Mouse (Mus musculus): ENCODE measurements at regions not wholly inside any gene's neighbourhood (a gene's known extent, or its start where the extent isn't known, plus 50 kb on each side); places are given as distances from the start of the nearest gene placed in this dataset.
"Not testable (repeated sequence)": the region's sequence is repeated elsewhere in the genome, so short reads cannot be mapped to it uniquely, and the experiment has no call there.

GRCm38 (mm10) chr10:22460386-22460785 lies 100.0 kb downstream of the Raet1d start:
- not testable (repeated sequence) for DNase-seq (ENCODE audit: extremely low read depth, low read depth)

- not testable (repeated sequence) for DNase-seq (ENCODE audit: extremely low read depth, low read depth)
Measured at GRCm38 (mm10) chr10:22460818-22461479, 100.6 kb downstream of the Raet1d start.

- not testable (repeated sequence) for DNase-seq (ENCODE audit: extremely low read depth, low read depth)
Measured at GRCm38 (mm10) chr10:22461480-22462050, 101.2 kb downstream of the Raet1d start.

GRCm38 (mm10) chr10:22471722-22472330 lies 111.5 kb downstream of the Raet1d start:
- not testable (repeated sequence) for DNase-seq (ENCODE audit: extremely low read depth, low read depth)

- DNase-seq (ENCODE audit: extremely low read depth, low read depth): peak; percentile 6
Measured at GRCm38 (mm10) chr10:22479860-22480259, 119.5 kb downstream of the Raet1d start.

- DNase-seq (ENCODE audit: extremely low read depth, low read depth): not testable (repeated sequence)
Measured at GRCm38 (mm10) chr10:22487071-22487470, 126.7 kb downstream of the Raet1d start.

- DNase-seq (ENCODE audit: extremely low read depth, low read depth): not testable (repeated sequence)
Measured at GRCm38 (mm10) chr10:22491806-22492347, 131.5 kb downstream of the Raet1d start.

- DNase-seq (ENCODE audit: extremely low read depth, low read depth): no peak
Measured at GRCm38 (mm10) chr10:22495975-22496496, 135.7 kb downstream of the Raet1d start.
